35 mouse cellular contexts compared by ENCODE assay signal in the genomic region with DNA sequence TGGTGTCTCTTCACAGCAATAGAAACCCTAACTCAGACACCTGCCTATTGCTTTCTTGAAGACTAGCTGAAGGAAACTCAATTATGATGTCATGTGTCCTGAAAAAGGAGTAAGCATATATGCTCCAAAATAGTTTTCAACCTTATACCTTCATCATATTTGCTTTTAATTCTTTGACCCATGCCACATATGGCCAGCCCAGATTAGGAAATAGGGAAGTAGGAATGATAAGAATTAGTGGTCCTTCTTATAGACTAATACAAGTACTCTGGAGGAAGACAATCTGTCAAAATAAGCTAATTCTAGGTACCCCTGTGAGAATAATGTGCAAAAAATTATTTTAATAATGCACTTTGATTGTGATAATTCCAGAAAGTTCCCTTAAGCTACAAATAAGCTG.
"Had no signal": no experiment of that assay in that cellular context is flagged by ENCODE, and none has a peak within 500 bp of the region (broad histone marks: within the 10 kb centered on the region; RNA-seq: fewer than 3 reads in every experiment).

No protein-coding gene starts in this region.

- H3K4me3 ChIP-seq: heart, embryonic 10.5 days; heart, embryonic 12.5 days; heart, embryonic 13.5 days; heart, embryonic 15.5 days; hindbrain, embryonic 10.5 days; hindbrain, embryonic 12.5 days; hindbrain, embryonic 13.5 days; hindbrain, embryonic 15.5 days; intestine, embryonic 15.5 days; kidney, embryonic 15.5 days; layer of hippocampus, adult 2 months had no signal

- ATAC-seq: hindbrain, embryonic 16.5 days; hindbrain, postnatal 0 days; inflammation-experienced regulatory T-cells, adult 6 months; intestine, embryonic 15.5 days; intestine, embryonic 16.5 days; intestine, postnatal 0 days had no signal

- H3K27me3 ChIP-seq: heart, embryonic 12.5 days; heart, embryonic 13.5 days; heart, embryonic 15.5 days; hindbrain, embryonic 12.5 days; hindbrain, embryonic 13.5 days; hindbrain, embryonic 15.5 days; intestine, embryonic 15.5 days; kidney, embryonic 15.5 days had no signal

- H3K4me1 ChIP-seq: heart, embryonic 10.5 days; hindbrain, embryonic 10.5 days; hindbrain, embryonic 12.5 days; hindbrain, embryonic 13.5 days; hindbrain, embryonic 15.5 days; intestine, embryonic 15.5 days; kidney, embryonic 15.5 days had no signal

- H3K36me3 ChIP-seq: heart, embryonic 10.5 days; heart, embryonic 12.5 days; heart, embryonic 13.5 days; heart, embryonic 15.5 days; hindbrain, embryonic 10.5 days; hindbrain, embryonic 12.5 days; hindbrain, embryonic 13.5 days; hindbrain, embryonic 15.5 days; intestine, embryonic 15.5 days; kidney, embryonic 15.5 days had no signal

- H3K27ac ChIP-seq: heart, embryonic 10.5 days; heart, embryonic 13.5 days; heart, embryonic 15.5 days; hindbrain, embryonic 10.5 days; hindbrain, embryonic 12.5 days; hindbrain, embryonic 13.5 days; hindbrain, embryonic 14.5 days; hindbrain, embryonic 15.5 days; hindbrain, postnatal 0 days; intestine, embryonic 15.5 days; kidney, embryonic 15.5 days; kidney, postnatal 0 days; layer of hippocampus, adult 2 months had no signal

- H3K9ac ChIP-seq: heart, embryonic 12.5 days; heart, embryonic 13.5 days; heart, embryonic 15.5 days; hindbrain, embryonic 12.5 days; hindbrain, embryonic 13.5 days; hindbrain, embryonic 14.5 days; hindbrain, embryonic 15.5 days; intestine, embryonic 15.5 days; kidney, embryonic 15.5 days had no signal

- DNase-seq: heart, postnatal 10 days; heart, postnatal 14 days; heart, postnatal 36 days; heart, postnatal 4 days; kidney, adult 11 months; kidney, adult 18-20 months; kidney, adult 2 months; kidney, adult 8-10 months; kidney, adult 9 months; kidney, postnatal 10 days; kidney, postnatal 14 days; kidney, postnatal 25 days; kidney, postnatal 36 days; kidney, postnatal 4 days; layer of hippocampus, adult 9-11 months; layer of hippocampus, postnatal 36 days had no signal

- H3K9me3 ChIP-seq: heart, embryonic 10.5 days; heart, embryonic 12.5 days; heart, embryonic 13.5 days; heart, embryonic 15.5 days; hindbrain, embryonic 10.5 days; hindbrain, embryonic 12.5 days; hindbrain, embryonic 13.5 days; hindbrain, embryonic 15.5 days; intestine, embryonic 15.5 days; kidney, embryonic 15.5 days had no signal

- H3K4me2 ChIP-seq: heart, embryonic 11.5 days; heart, embryonic 12.5 days; heart, embryonic 13.5 days; heart, embryonic 15.5 days; hindbrain, embryonic 12.5 days; hindbrain, embryonic 13.5 days; hindbrain, embryonic 14.5 days; hindbrain, embryonic 15.5 days; intestine, embryonic 15.5 days; kidney, embryonic 15.5 days had no signal
